Mouse (Mus musculus) stomach, embryonic 15.5 days (tissue): ENCODE data around the gene Slc17a4. TPM values are rescaled to one million over a fixed set of nuclear protein-coding genes. Genes with fewer than 3 reads are reported as not detected.
A peak's percentile ranks its signal among the peaks of the same experiment; 100 is the strongest.

Experiments
- ATAC-seq: fragments of 200-750 bp; cut with Nextera tagmentation; 2 replicates; pipeline ENCODE4 v1.8.0; 2017; ENCODE audit warnings: low read depth, moderate number of reproducible peaks, moderate TSS enrichment; ENCODE audit not compliant: insufficient read depth, low FRiP score
- H3K27ac ChIP-seq: fragments of 300-500 bp; sonication (generic); 2 replicates; pipeline ENCODE4 v1.5.1; 2015; ENCODE audit warnings: mild to moderate bottlenecking, inconsistent platforms
- H3K27me3 ChIP-seq: fragments of 300-500 bp; sonication (generic); replicated peaks from 2 replicates; pipeline ENCODE4 v1.6.1; 2015; ENCODE audit warnings: inconsistent platforms
- H3K36me3 ChIP-seq: fragments of 300-500 bp; sonication (generic); 2 replicates; pipeline ENCODE4 v1.6.1; 2015; ENCODE audit warnings: inconsistent platforms
- H3K4me1 ChIP-seq: fragments of 300-500 bp; sonication (generic); 2 replicates; pipeline ENCODE4 v1.6.1; 2015; ENCODE audit warnings: inconsistent platforms
- H3K4me2 ChIP-seq: fragments of 300-500 bp; sonication (generic); 2 replicates; pipeline ENCODE4 v1.6.1; 2015; ENCODE audit warnings: mild to moderate bottlenecking, inconsistent platforms
- H3K4me3 ChIP-seq: fragments of 300-500 bp; sonication (generic); replicated peaks from 2 replicates; pipeline ENCODE4 v1.5.1; 2015; ENCODE audit warnings: inconsistent platforms
- H3K9ac ChIP-seq: fragments of 300-500 bp; sonication (generic); 2 replicates; pipeline ENCODE4 v1.6.1; 2015; ENCODE audit warnings: inconsistent platforms
- H3K9me3 ChIP-seq: fragments of 300-500 bp; sonication (generic); 2 replicates; pipeline ENCODE4 v1.6.1; 2016; ENCODE audit warnings: inconsistent platforms
- WGBS: fragments of 180-500 bp; shearing (Covaris S2); methylation state at CpG from one replicate; pipeline ENCODE4 v1.1.7; 2015; 5-methylcytosine and 5-hydroxymethylcytosine counted together
- polyA plus RNA-seq: library from polyadenylated mRNA; unstranded; fragments of >200 nt; fragmentation: Nextera tagmentation; extraction: Ambion mirVana; gene quantifications from 2 replicates; pipeline ENCODE4 v1.2.1, GENCODE M21; 2015

Slc17a4 gene
- polyA plus RNA-seq, 1 experiment from 2014 or later, result 4.0 TPM

DNA sequence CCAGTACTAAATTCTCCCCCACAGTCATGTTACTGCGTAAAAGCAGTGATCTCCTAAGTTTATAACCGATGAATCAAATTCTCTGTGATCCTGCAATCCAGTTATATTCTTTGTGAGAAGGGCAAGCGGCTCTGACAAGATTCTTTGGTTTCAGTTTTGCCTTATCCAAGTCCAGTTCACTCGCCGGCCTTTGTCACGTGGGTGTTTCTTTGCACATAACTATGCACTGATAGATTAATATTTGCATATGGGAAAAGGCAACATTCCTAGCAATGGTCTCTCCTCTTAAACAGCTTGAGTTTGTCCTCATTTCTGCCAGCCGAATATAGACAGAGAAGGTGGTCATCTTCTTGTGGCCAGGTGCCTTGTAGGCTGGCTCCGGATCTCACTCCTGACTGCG is 15.7 kb upstream of the Slc17a4 start:
- no peaks in the 10 kb centered on the region for H3K9me3 ChIP-seq
- whole genome bisulfite sequencing, result 82% methylated on average over 9 of the region's 9 CpGs

DNA sequence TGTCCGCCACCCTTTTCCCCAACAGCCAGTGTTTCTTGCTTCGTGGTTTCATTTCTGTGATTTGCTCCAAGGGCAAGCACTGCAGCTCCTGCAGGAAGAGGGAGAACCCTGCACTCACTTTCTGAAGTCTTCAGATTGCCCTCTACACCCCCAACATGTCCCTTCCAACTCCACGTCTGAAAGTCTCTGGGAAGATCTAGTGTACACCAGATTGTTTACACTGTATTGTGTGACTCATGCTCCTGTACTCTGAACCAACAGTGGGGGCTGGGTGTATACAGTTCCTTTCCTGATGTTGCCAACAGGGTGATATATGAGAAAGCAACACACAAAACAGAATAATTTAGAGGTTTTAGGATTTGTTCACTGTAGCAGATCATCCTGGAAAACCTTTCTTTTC is 13.8 kb upstream of the Slc17a4 start:
- peaks cover 8% of the 10 kb centered on the region; the same call in 1 of the 2 replicates for H3K4me1 ChIP-seq
- no peaks in the 10 kb centered on the region for H3K27me3 ChIP-seq
- no peak overlapping the region for H3K4me3 ChIP-seq
- ATAC-seq, result peak; percentile 53; the same call in 1 of the 2 replicates
- H3K9me3 ChIP-seq, result no peaks in the 10 kb centered on the region
- H3K9ac ChIP-seq, result no peak overlapping the region
- no peak overlapping the region for H3K27ac ChIP-seq
- 42% methylated on average over 3 of the region's 3 CpGs for WGBS
- no peaks in the 10 kb centered on the region for H3K36me3 ChIP-seq
- H3K4me2 ChIP-seq, result no peak overlapping the region

More for the DNA sequence above, 15.7 kb upstream of the Slc17a4 start:
- Histone ChIP-seq H3K9ac (no peak overlapping the region), H3K4me2 (no peak overlapping the region), H3K27me3 (no peaks in the 10 kb centered on the region), H3K4me3 (no peak overlapping the region), H3K36me3 (no peaks in the 10 kb centered on the region), H3K27ac (no peak overlapping the region), H3K4me1 (peaks cover 8% of the 10 kb centered on the region; the same call in 1 of the 2 replicates)
- no peak for ATAC-seq

DNA sequence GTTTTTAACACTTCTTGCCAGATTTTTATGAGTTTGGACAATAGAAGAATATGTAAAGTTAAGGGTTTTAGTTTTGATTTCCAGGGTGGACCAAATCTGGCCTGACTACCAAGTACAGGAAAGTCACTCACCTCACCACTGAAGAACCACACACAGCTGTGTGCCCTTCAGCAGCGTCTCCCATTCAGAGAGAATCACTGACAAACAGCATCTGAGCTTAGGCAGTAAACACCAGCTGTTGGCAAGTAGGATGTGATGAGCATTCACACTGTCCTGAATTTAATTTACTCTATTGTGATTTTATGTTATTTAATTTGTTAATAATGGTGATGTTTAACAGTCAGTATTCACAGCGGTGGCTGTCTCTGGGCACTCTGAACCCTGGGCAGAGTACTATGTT is 11.0 kb upstream of the Slc17a4 start:
- ATAC-seq, result no peak
- 64% methylated on average over 2 of the region's 2 CpGs for WGBS
- H3K27ac ChIP-seq, result no peak overlapping the region

DNA sequence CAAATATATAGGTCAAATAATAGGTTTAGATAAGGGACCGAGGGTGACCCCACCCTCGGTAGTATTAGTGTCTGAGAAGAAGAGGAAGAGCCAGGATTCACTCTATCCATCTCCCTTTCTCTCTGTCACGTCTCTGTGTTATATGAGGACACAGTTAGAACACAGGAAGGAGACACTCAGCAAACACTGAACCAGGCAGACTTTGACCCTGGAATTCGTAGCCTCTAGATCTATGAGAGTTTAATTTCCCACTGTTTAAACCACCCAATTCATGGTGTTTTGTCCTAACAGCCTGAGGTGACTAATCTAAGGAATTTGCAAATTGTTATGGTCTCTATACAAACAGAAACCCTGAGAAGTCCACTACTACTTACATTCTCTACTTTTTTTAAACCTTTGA is 2.9 kb upstream of the Slc17a4 start:
- no peak for ATAC-seq
- no peaks in the 10 kb centered on the region for H3K9me3 ChIP-seq
- WGBS, result 30% methylated on average over 4 of the region's 4 CpGs

More for the DNA sequence above, 11.0 kb upstream of the Slc17a4 start:
- Histone ChIP-seq H3K9ac (no peak overlapping the region), H3K36me3 (no peaks in the 10 kb centered on the region), H3K4me2 (no peak overlapping the region), H3K4me1 (peaks cover 8% of the 10 kb centered on the region; the same call in 1 of the 2 replicates), H3K27me3 (no peaks in the 10 kb centered on the region), H3K4me3 (no peak overlapping the region), H3K9me3 (no peaks in the 10 kb centered on the region)

DNA sequence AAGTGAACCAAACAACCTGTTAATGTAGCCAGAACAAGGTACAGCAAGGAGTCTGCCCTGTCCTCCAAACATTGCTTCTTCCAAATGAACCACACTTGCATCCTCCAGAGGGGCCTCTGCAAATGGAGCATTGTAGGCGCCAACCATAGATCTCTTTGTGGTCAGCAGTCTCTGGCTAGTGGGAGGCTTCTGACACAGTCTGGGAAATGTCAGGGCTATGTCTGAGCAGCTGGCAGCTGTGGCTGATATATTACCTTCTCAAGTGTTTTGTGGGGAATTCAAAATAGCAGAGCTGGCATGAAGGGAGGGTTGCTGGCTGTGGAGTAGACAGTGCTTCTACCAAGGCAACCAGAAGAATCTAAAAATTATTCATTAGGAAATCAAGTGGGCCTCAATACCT is 1.3 kb upstream of the Slc17a4 start:
- Histone ChIP-seq H3K4me3 (no peak overlapping the region), H3K4me2 (no peak overlapping the region), H3K27me3 (no peaks in the 10 kb centered on the region), H3K4me1 (0 out of 2 replicates have a peak, but pooled peaks cover 5% of the 10 kb centered on the region), H3K27ac (no peak overlapping the region), H3K9ac (no peak overlapping the region), H3K36me3 (no peaks in the 10 kb centered on the region), H3K9me3 (no peaks in the 10 kb centered on the region)
- 72% methylated on average over 1 of the region's 1 CpGs for WGBS
- no peak; the same call in 1 of the 2 replicates for ATAC-seq

More for the DNA sequence above, 2.9 kb upstream of the Slc17a4 start:
- H3K4me3 ChIP-seq, result no peak overlapping the region
- H3K27ac ChIP-seq, result no peak overlapping the region
- 0 out of 2 replicates have a peak, but pooled peaks cover 5% of the 10 kb centered on the region for H3K4me1 ChIP-seq
- no peak overlapping the region for H3K4me2 ChIP-seq
- no peaks in the 10 kb centered on the region for H3K36me3 ChIP-seq
- no peaks in the 10 kb centered on the region for H3K27me3 ChIP-seq
- H3K9ac ChIP-seq, result no peak overlapping the region

DNA sequence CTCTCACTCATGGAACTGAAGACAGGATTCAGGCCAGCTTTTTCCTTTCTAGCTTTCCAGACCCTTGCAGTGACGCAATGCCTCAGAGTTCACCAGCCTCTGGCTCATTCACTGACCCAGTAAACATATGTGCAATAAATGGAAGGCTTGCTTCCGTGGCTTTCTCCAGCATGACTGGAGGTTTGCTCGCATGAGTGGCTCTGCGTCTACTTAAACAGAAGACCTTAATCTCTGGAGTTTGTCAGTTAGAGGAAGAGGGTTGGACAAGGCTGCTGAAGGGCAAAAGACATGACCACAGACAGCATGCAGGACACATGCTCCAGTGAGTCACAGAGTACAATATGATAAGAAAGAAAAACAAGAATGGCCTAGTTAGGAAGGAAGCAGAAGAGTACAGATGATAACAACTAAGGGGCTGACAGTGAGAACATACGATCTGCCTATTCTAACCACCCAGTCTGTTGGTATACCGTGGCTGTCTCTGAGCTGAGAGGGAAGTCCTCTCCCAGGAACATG is 960 bp downstream of the Slc17a4 start:
- Histone ChIP-seq H3K9me3 (no peaks in the 10 kb centered on the region), H3K4me1 (0 out of 2 replicates have a peak, but pooled peaks cover 5% of the 10 kb centered on the region), H3K36me3 (no peaks in the 10 kb centered on the region), H3K27ac (no peak overlapping the region), H3K4me2 (no peak overlapping the region), H3K27me3 (no peaks in the 10 kb centered on the region), H3K4me3 (no peak overlapping the region), H3K9ac (no peak overlapping the region)
- ATAC-seq, result no peak
- WGBS, result 43% methylated on average over 6 of the region's 6 CpGs

DNA sequence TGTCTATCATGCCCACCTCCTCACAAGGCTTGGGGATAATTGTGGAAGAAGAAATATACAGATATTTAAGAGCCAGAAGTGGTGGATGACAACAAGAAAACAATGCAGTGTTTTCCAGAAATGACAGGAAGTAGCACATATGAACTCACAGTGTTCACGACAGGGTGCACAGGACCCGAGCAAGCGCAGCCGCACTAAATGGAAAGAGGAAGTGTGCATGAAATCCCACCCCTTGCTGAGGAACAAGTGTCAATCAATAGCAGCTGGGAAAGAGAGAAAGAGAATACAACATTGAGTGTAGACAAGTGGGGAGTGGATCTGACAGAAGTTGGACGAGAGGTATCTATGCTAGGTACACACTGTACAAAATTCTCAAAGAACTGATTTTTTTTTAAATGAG is 3.5 kb downstream of the Slc17a4 start:
- Histone ChIP-seq H3K4me1 (0 out of 2 replicates have a peak, but pooled peaks cover 5% of the 10 kb centered on the region), H3K27ac (no peak overlapping the region), H3K27me3 (no peaks in the 10 kb centered on the region), H3K4me2 (no peak overlapping the region), H3K36me3 (no peaks in the 10 kb centered on the region), H3K9me3 (no peaks in the 10 kb centered on the region), H3K4me3 (no peak overlapping the region), H3K9ac (no peak overlapping the region)
- WGBS, result 71% methylated on average over 5 of the region's 5 CpGs
- ATAC-seq, result no peak

DNA sequence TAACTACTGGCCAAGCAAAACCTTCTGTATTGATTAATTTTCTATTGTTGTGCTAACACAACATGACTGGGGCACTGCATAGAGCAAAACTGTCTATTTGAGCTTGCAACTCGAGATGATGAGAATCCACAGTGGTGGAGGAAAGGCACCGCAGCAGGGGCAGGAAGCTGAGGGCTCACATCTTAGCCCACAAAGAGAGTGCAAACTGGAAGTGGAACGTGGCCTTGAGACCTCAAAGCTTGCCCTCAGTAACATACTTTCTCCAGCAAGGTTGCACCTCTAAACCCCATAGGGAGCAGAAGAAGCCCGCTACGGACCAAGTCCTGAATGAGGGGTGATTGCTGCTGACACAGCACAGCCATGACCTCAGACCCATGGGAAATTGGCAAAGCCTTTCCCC is 4.7 kb downstream of the Slc17a4 start:
- no peak for ATAC-seq
- Histone ChIP-seq H3K4me3 (no peak overlapping the region), H3K9me3 (no peaks in the 10 kb centered on the region), H3K9ac (no peak overlapping the region), H3K36me3 (no peaks in the 10 kb centered on the region), H3K27me3 (no peaks in the 10 kb centered on the region), H3K27ac (no peak overlapping the region), H3K4me2 (no peak overlapping the region), H3K4me1 (no peaks in the 10 kb centered on the region)
- 69% methylated on average over 5 of the region's 5 CpGs for WGBS

DNA sequence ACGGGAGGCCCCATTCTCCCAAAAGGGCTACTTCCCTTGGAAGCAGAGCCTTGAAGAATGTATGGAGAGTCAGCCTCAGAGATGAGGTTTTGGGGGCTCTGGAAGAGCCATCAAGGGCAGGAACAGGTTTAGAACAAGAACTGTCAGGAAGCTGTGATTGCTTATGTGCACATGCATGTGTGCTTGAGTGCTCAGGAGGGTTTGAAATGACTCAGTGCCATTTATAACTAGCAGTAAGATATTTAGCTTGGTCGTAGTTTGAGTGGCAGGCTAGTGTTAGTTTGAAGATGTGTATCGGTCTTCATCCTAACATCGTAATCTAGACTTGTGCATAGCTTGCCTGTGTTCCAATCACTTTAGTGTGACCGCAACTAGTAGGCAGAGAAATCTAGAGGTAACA is 7.9 kb downstream of the Slc17a4 start:
- Histone ChIP-seq H3K4me3 (no peak overlapping the region), H3K4me2 (no peak overlapping the region), H3K36me3 (no peaks in the 10 kb centered on the region), H3K9ac (no peak overlapping the region), H3K27ac (no peak overlapping the region), H3K9me3 (no peaks in the 10 kb centered on the region), H3K4me1 (no peaks in the 10 kb centered on the region), H3K27me3 (no peaks in the 10 kb centered on the region)
- WGBS, result 84% methylated on average over 5 of the region's 5 CpGs
- no peak for ATAC-seq

DNA sequence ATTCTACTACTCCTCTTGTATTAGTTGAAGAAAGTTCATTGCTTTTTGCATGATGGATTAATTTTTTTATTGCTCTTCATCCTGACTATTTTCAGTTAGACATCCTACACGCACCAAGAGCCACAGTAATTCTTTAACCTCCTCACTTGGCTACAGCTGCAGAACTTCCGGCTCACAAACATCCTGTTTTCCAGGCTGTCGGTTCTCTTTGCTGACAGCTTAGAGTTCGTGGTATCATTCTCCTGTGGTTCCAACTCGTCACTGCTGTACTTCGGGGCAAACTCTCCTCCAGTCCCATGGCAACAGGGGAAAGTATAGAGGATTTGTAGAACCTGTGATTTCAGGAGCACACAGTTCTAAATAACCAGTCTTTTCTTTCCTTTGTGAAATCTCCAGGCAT is 16.6 kb downstream of the Slc17a4 start:
- Histone ChIP-seq H3K4me2 (no peak overlapping the region), H3K4me1 (no peaks in the 10 kb centered on the region), H3K9ac (no peak overlapping the region), H3K4me3 (no peak overlapping the region), H3K27ac (no peak overlapping the region), H3K36me3 (no peaks in the 10 kb centered on the region), H3K9me3 (no peaks in the 10 kb centered on the region), H3K27me3 (no peaks in the 10 kb centered on the region)
- ATAC-seq, result no peak
- 44% methylated on average over 6 of the region's 6 CpGs for WGBS

DNA sequence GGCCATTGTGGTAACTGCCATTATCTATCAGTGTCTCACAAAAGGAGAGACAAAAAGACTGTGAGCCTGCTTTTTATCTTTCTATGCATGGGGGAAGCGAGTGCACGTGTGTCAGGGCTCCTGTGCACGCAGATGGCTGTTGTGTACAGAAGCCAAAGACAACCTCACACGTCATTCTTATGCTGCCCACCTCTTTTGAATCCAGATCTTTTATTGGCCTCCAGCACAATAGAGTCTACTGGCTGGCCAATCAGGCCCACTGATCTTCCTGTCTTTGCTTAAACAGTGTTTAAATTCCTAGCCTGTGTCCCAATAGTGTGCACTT is 21.6 kb downstream of the Slc17a4 start:
- H3K27me3 ChIP-seq, result no peaks in the 10 kb centered on the region
- H3K9me3 ChIP-seq, result no peaks in the 10 kb centered on the region
- H3K36me3 ChIP-seq, result no peaks in the 10 kb centered on the region
- no peak overlapping the region for H3K27ac ChIP-seq
- no peak overlapping the region for H3K4me3 ChIP-seq
- no peaks in the 10 kb centered on the region for H3K4me1 ChIP-seq
- ATAC-seq, result no peak
- H3K9ac ChIP-seq, result no peak overlapping the region
- H3K4me2 ChIP-seq, result no peak overlapping the region
- 58% methylated on average over 4 of the region's 4 CpGs for WGBS

DNA sequence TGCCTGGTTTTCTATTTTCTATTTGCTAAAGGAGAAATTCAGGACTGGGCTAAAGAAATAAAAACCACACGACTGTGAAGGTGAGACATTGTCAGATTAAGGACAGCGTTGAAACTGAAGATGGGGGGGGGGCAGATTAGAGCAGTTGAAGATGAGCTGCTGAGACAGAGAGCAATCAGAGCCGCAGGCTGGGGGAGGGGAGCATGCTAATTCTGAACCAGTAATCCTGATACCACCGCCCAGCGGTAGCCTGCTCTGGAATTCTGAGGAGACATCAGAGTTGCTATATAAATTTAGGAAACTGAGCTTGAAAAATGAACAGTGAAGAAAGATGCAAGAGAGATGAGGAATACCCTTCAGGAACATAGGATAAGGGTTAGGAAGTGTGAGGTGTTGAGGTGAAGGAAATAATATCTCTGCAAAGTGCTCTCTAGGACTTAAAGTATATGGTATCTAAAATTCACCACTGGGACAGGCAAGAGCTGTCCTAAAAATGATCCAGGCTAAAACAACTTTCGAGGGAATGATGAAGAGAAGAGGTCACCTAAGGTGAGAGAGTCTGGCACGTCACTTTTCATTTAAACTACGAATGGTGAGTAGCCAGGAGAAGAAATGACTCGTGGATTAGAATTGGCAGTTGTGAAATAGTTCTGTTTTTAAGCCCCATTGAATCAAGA is 22.1 kb downstream of the Slc17a4 start:
- 33% methylated on average over 9 of the region's 9 CpGs for WGBS
- no peaks in the 10 kb centered on the region for H3K9me3 ChIP-seq
- no peaks in the 10 kb centered on the region for H3K27me3 ChIP-seq
- H3K36me3 ChIP-seq, result no peaks in the 10 kb centered on the region
- H3K4me2 ChIP-seq, result no peak overlapping the region
- no peak for ATAC-seq
- no peaks in the 10 kb centered on the region for H3K4me1 ChIP-seq
- H3K4me3 ChIP-seq, result no peak overlapping the region
- H3K9ac ChIP-seq, result no peak overlapping the region
- H3K27ac ChIP-seq, result no peak overlapping the region
